ENCODE assay signal across 8 mouse cellular contexts in the genomic region with DNA sequence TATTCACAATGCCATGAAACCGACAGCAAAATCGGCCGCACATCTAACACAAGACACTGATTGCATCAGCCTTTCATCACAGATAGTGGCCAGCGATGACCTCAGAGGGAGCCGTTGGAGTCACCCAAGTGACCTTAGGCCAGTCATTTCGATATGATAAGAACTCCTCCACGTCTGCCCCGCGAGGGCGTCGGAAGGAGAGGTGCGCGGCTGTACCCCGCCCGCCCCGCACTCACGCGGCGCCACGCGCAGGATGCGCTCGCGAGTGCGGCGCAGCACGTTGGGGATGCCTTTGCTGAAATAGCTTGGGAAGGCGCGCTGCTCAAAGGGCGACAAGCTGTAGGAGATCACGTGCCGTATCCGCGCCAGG. TPM values are rescaled to one million over a fixed set of nuclear protein-coding genes. Genes with fewer than 3 reads are reported as not detected.
DNase-seq lines count a peak whose midpoint lies in the region; ATAC-seq and TF ChIP-seq lines count a peak whose summit lies in the region.

No protein-coding gene starts in this region.

- TF ChIP-seq EP300 in liver, embryonic 14.5 days (IDR thresholded peaks at IDR 0.05; ENCODE audit: low read depth) = no peak
- TF ChIP-seq EP300 in stomach, postnatal 0 days (optimal IDR thresholded peaks at IDR 0.05) = no peak

- peak overlapping the region; percentile 89 for H3K4me2 ChIP-seq in forebrain, embryonic 12.5 days
- H3K4me2 ChIP-seq in liver, embryonic 14.5 days (ENCODE audit: low read depth) = peak overlapping the region; percentile 94
- peak overlapping the region; percentile 88 for H3K4me2 ChIP-seq in stomach, postnatal 0 days (replicated peaks; ENCODE audit: low read depth)

- no peak for TF ChIP-seq CTCF in kidney, adult 2 months (conservative IDR thresholded peaks at IDR 0.05; ENCODE audit: insufficient read depth, insufficient read length, low read depth, low read length)
- TF ChIP-seq CTCF in liver, embryonic 14.5 days (IDR thresholded peaks at IDR 0.05; ENCODE audit: low read depth) = no peak
- TF ChIP-seq CTCF in stomach, postnatal 0 days (IDR thresholded peaks at IDR 0.05; ENCODE audit: low read depth) = no peak

- DNase-seq in kidney, adult 2 months = no peak
- no peak for DNase-seq in kidney, postnatal 36 days
- DNase-seq in MN1 (ENCODE audit: low spot score) = peak; percentile 90
- peak; percentile 42 to 54 (median 46) for DNase-seq in liver, embryonic 14.5 days (ENCODE audit: low read depth in 3 of 3, low spot score in 3 of 3)
- no peak for DNase-seq in stomach, postnatal 0 days (ENCODE audit: low spot score)
- no peak for DNase-seq in c-Kit-positive CD71-positive TER-119-positive erythroid progenitor cells, embryonic 14.5 days (ENCODE audit: low spot score)
- DNase-seq in urinary bladder, postnatal 25 days (ENCODE audit: low spot score) = no peak

- under 1% methylated on average over 34 of the region's 34 CpGs for WGBS in kidney, adult 2 months
- under 1% methylated on average over 34 of the region's 34 CpGs for WGBS in forebrain, embryonic 12.5 days
- WGBS in liver, embryonic 14.5 days (ENCODE audit: insufficient replicate concordance) = under 1% methylated on average over 34 of the region's 34 CpGs
- under 1% methylated on average over 34 of the region's 34 CpGs for WGBS in stomach, postnatal 0 days

- no peak for TF ChIP-seq POLR2A in kidney, adult 2 months (IDR thresholded peaks at IDR 0.05; ENCODE audit: low read depth, low read length)

- peak overlapping the region; percentile 96 for H3K4me3 ChIP-seq in kidney, adult 2 months (ENCODE audit: insufficient read depth, low read depth, low read length)
- H3K4me3 ChIP-seq in forebrain, embryonic 12.5 days (replicated peaks) = peak overlapping the region; percentile 96
- H3K4me3 ChIP-seq in liver, embryonic 14.5 days (ENCODE audit: insufficient read depth in 1 of 2, low read depth in 2 of 2, low read length in 2 of 2) = peak overlapping the region; percentile 80 to 86
- peak overlapping the region; percentile 80 for H3K4me3 ChIP-seq in stomach, postnatal 0 days (ENCODE audit: low read depth, low read length)

- ATAC-seq in forebrain, embryonic 12.5 days (ENCODE audit: low FRiP score) = no peak
- peak; percentile 37 for ATAC-seq in liver, embryonic 14.5 days (ENCODE audit: insufficient read depth)
- peak; percentile 42 for ATAC-seq in stomach, postnatal 0 days (ENCODE audit: low FRiP score, low TSS enrichment)

- peaks cover 2% of the 10 kb centered on the region; the same call in 1 of the 2 replicates for H3K36me3 ChIP-seq in kidney, adult 2 months (ENCODE audit: control insufficient read depth, insufficient read depth, low read length)
- peaks cover 19% of the 10 kb centered on the region for H3K36me3 ChIP-seq in forebrain, embryonic 12.5 days (replicated peaks)
- H3K36me3 ChIP-seq in liver, embryonic 14.5 days (replicated peaks; ENCODE audit: control insufficient read depth, insufficient read depth, low read depth) = peaks cover 12% of the 10 kb centered on the region
- no peaks in the 10 kb centered on the region for H3K36me3 ChIP-seq in stomach, postnatal 0 days (ENCODE audit: control insufficient read depth, insufficient read depth, low read length)

- H3K4me1 ChIP-seq in kidney, adult 2 months (ENCODE audit: control insufficient read depth, insufficient read depth, low read length) = peaks cover 15% of the 10 kb centered on the region
- peaks cover 18% of the 10 kb centered on the region for H3K4me1 ChIP-seq in forebrain, embryonic 12.5 days
- H3K4me1 ChIP-seq in liver, embryonic 14.5 days (replicated peaks; ENCODE audit: control insufficient read depth in 2 of 2, insufficient read depth in 2 of 2, low read length in 1 of 2) = peaks cover 24 to 35% of the 10 kb centered on the region in 2 experiments
- no peaks in the 10 kb centered on the region; the same call in 1 of the 2 replicates for H3K4me1 ChIP-seq in stomach, postnatal 0 days (replicated peaks; ENCODE audit: control insufficient read depth, insufficient read depth)

- H3K9me3 ChIP-seq in forebrain, embryonic 12.5 days = no peaks in the 10 kb centered on the region
- H3K9me3 ChIP-seq in liver, embryonic 14.5 days (ENCODE audit: control insufficient read depth, low read length) = no peaks in the 10 kb centered on the region
- no peaks in the 10 kb centered on the region for H3K9me3 ChIP-seq in stomach, postnatal 0 days (ENCODE audit: control insufficient read depth, low read length)

- H3K27me3 ChIP-seq in kidney, adult 2 months (replicated peaks; ENCODE audit: control insufficient read depth, insufficient read depth, low read length) = no peaks in the 10 kb centered on the region
- 0 out of 2 replicates have a peak, but pooled peaks cover 4% of the 10 kb centered on the region for H3K27me3 ChIP-seq in forebrain, embryonic 12.5 days
- H3K27me3 ChIP-seq in liver, embryonic 14.5 days (ENCODE audit: control insufficient read depth, insufficient read depth, low read length) = no peaks in the 10 kb centered on the region
- H3K27me3 ChIP-seq in stomach, postnatal 0 days (ENCODE audit: control insufficient read depth, insufficient read depth, low read length) = no peaks in the 10 kb centered on the region

- peak overlapping the region; percentile 97 for H3K27ac ChIP-seq in kidney, adult 2 months (ENCODE audit: insufficient read depth, low read depth, low read length)
- H3K27ac ChIP-seq in forebrain, embryonic 12.5 days = peak overlapping the region; percentile 66
- peak overlapping the region; percentile 67 for H3K27ac ChIP-seq in liver, embryonic 14.5 days
- H3K27ac ChIP-seq in stomach, postnatal 0 days (replicated peaks) = peak overlapping the region; percentile 90

- peak overlapping the region; percentile 91 for H3K9ac ChIP-seq in forebrain, embryonic 12.5 days
- peak overlapping the region; percentile 84 for H3K9ac ChIP-seq in liver, embryonic 14.5 days (replicated peaks)
- peak overlapping the region; percentile 87 for H3K9ac ChIP-seq in stomach, postnatal 0 days (ENCODE audit: low read length)

RNA-seq across cellular contexts. Expression of a gene that starts 0.3 kb away (rescaled TPM):
- polyA plus RNA-seq in kidney, adult 2 months (2012; rRNA removed) = 1,048 and 1,200 TPM in 2 replicates
- 538 and 578 TPM in 2 replicates for polyA plus RNA-seq in forebrain, embryonic 12.5 days (2016; fragmentation: Nextera tagmentation; extraction: Ambion mirVana)
- 117 and 237 TPM in 2 replicates for polyA plus RNA-seq in liver, embryonic 14.5 days (2012; rRNA removed)
- polyA plus RNA-seq in liver, embryonic 14.5 days (2014; fragmentation: Nextera tagmentation; extraction: Ambion mirVana) = 631 and 677 TPM in 2 replicates
- 903 and 973 TPM in 2 replicates for polyA plus RNA-seq in stomach, postnatal 0 days (2015; fragmentation: Nextera tagmentation; extraction: Ambion mirVana)

RNA-seq across cellular contexts. Expression of a gene that starts 0.5 kb away (rescaled TPM):
- polyA plus RNA-seq in kidney, adult 2 months (2012; rRNA removed) = 0.29 and 0.42 TPM in 2 replicates
- 2.0 and 2.8 TPM in 2 replicates for polyA plus RNA-seq in forebrain, embryonic 12.5 days (2016; fragmentation: Nextera tagmentation; extraction: Ambion mirVana)
- polyA plus RNA-seq in liver, embryonic 14.5 days (2012; rRNA removed) = 0.12 and 0.24 TPM in 2 replicates
- 0.25 and 0.41 TPM in 2 replicates for polyA plus RNA-seq in liver, embryonic 14.5 days (2014; fragmentation: Nextera tagmentation; extraction: Ambion mirVana)
- polyA plus RNA-seq in stomach, postnatal 0 days (2015; fragmentation: Nextera tagmentation; extraction: Ambion mirVana) = 0.78 and 0.88 TPM in 2 replicates

RNA-seq across cellular contexts. Expression of a gene that starts 7.3 kb away (rescaled TPM):
- not detected in 2 replicates for polyA plus RNA-seq in kidney, adult 2 months (2012; rRNA removed)
- 0.70 TPM in 1 of 2 replicates, not detected in the other for polyA plus RNA-seq in forebrain, embryonic 12.5 days (2016; fragmentation: Nextera tagmentation; extraction: Ambion mirVana)
- polyA plus RNA-seq in liver, embryonic 14.5 days (2012; rRNA removed) = 11.6 and 16.3 TPM in 2 replicates
- polyA plus RNA-seq in liver, embryonic 14.5 days (2014; fragmentation: Nextera tagmentation; extraction: Ambion mirVana) = 40.7 and 42.7 TPM in 2 replicates
- polyA plus RNA-seq in stomach, postnatal 0 days (2015; fragmentation: Nextera tagmentation; extraction: Ambion mirVana) = 0.19 and 0.75 TPM in 2 replicates

RNA-seq across cellular contexts. Expression of a gene that starts 26.6 kb away (rescaled TPM):
- 0.05 and 0.10 TPM in 2 replicates for polyA plus RNA-seq in kidney, adult 2 months (2012; rRNA removed)
- 0.13 and 0.14 TPM in 2 replicates for polyA plus RNA-seq in forebrain, embryonic 12.5 days (2016; fragmentation: Nextera tagmentation; extraction: Ambion mirVana)
- 0.15 and 0.19 TPM in 2 replicates for polyA plus RNA-seq in liver, embryonic 14.5 days (2012; rRNA removed)
- not detected in 2 replicates for polyA plus RNA-seq in liver, embryonic 14.5 days (2014; fragmentation: Nextera tagmentation; extraction: Ambion mirVana)
- polyA plus RNA-seq in stomach, postnatal 0 days (2015; fragmentation: Nextera tagmentation; extraction: Ambion mirVana) = 0.08 and 0.13 TPM in 2 replicates

RNA-seq across cellular contexts. Expression of a gene that starts 26.7 kb away (rescaled TPM):
- 0.88 and 1.2 TPM in 2 replicates for polyA plus RNA-seq in kidney, adult 2 months (2012; rRNA removed)
- polyA plus RNA-seq in forebrain, embryonic 12.5 days (2016; fragmentation: Nextera tagmentation; extraction: Ambion mirVana) = 1.8 and 2.0 TPM in 2 replicates
- polyA plus RNA-seq in liver, embryonic 14.5 days (2012; rRNA removed) = 1.5 and 1.7 TPM in 2 replicates
- 1.6 and 1.7 TPM in 2 replicates for polyA plus RNA-seq in liver, embryonic 14.5 days (2014; fragmentation: Nextera tagmentation; extraction: Ambion mirVana)
- 1.3 and 1.7 TPM in 2 replicates for polyA plus RNA-seq in stomach, postnatal 0 days (2015; fragmentation: Nextera tagmentation; extraction: Ambion mirVana)

Comparison
In these comparisons a context has a peak if more than half of its experiments do, and no peak if none do; other contexts are left out.
1. DNase-seq: peak in MN1 (single experiment) and liver, embryonic 14.5 days (3 of 3); none in kidney, adult 2 months (single experiment), kidney, postnatal 36 days (0 of 2), stomach, postnatal 0 days (single experiment), c-Kit-positive CD71-positive TER-119-positive erythroid progenitor cells, embryonic 14.5 days (single experiment) and urinary bladder, postnatal 25 days (single experiment).
2. Peak in every context shown above with its lines, with median percentiles within 50 percentile points of each other: H3K27ac ChIP-seq, H3K4me3 ChIP-seq, H3K4me2 ChIP-seq and H3K9ac ChIP-seq.